Mouse (Mus musculus) hindbrain, embryonic 15.5 days (tissue): ENCODE measurements around the gene Glrx3. TPM values are rescaled to one million over a fixed set of nuclear protein-coding genes. Genes with fewer than 3 reads are reported as not detected.

Experiments used
- ATAC-seq: fragments of 200-750 bp; cut with Nextera tagmentation; 2 replicates; pipeline ENCODE4 v1.8.0; 2017; ENCODE audit warnings: low read depth, moderate number of reproducible peaks, moderate TSS enrichment; ENCODE audit not compliant: low FRiP score
- H3K27ac ChIP-seq: fragments of 300-500 bp; sonication (generic); replicated peaks from 2 replicates; pipeline ENCODE4 v1.5.1; 2015; ENCODE audit warnings: mild to moderate bottlenecking, inconsistent platforms
- H3K27me3 ChIP-seq: fragments of 300-500 bp; sonication (generic); 2 replicates; pipeline ENCODE4 v1.6.1; 2015; ENCODE audit warnings: control low read depth, inconsistent platforms
- H3K36me3 ChIP-seq: fragments of 300-500 bp; sonication (generic); 2 replicates; pipeline ENCODE4 v1.6.1; 2015; ENCODE audit warnings: control low read depth, inconsistent platforms
- H3K4me1 ChIP-seq: fragments of 300-500 bp; sonication (generic); replicated peaks from 2 replicates; pipeline ENCODE4 v1.6.1; 2015; ENCODE audit warnings: control low read depth, inconsistent platforms
- H3K4me2 ChIP-seq: fragments of 300-500 bp; sonication (generic); 2 replicates; pipeline ENCODE4 v1.6.1; 2015; ENCODE audit warnings: moderate library complexity, mild to moderate bottlenecking, inconsistent platforms
- H3K4me3 ChIP-seq: fragments of 300-500 bp; sonication (generic); 2 replicates; pipeline ENCODE4 v1.5.1; 2015; ENCODE audit warnings: mild to moderate bottlenecking, inconsistent platforms
- H3K9ac ChIP-seq: fragments of 300-500 bp; sonication (generic); 2 replicates; pipeline ENCODE4 v1.6.1; 2015; ENCODE audit warnings: inconsistent platforms
- H3K9me3 ChIP-seq: fragments of 300-500 bp; sonication (generic); 2 replicates; pipeline ENCODE4 v1.6.1; 2016; ENCODE audit warnings: control low read depth, inconsistent platforms
- WGBS: fragments of 180-500 bp; shearing (Covaris S2); methylation state at CpG from one replicate; pipeline ENCODE4 v1.1.7; 2015; 5-methylcytosine and 5-hydroxymethylcytosine counted together
- polyA plus RNA-seq: library from polyadenylated mRNA; unstranded; fragments of >200 nt; fragmentation: Nextera tagmentation; extraction: Ambion mirVana; gene quantifications from 2 replicates; pipeline ENCODE4 v1.2.1, GENCODE M21; 2015

The Glrx3 gene
- polyA plus RNA-seq, 1 experiment from 2014 or later: 273 TPM

DNA sequence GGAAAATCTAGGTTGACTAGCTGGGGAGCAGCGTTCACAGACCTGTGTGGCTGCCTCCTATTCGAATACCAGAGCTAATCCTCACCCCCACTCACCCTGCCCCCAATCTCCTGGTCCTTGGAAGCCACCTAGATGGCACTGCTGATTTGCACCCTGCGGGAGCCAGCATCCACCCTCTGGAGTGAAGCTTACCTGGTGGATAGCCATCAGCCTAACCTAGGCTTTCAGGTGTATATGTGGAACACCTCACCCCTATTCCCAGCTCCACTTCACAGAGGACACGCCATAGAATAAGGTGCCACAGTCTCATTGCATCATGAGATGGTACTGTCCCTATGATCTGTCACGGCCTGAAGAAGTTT, 41.2 kb downstream of the Glrx3 start:
- peak; percentile 77 for ATAC-seq
- Histone ChIP-seq H3K4me1 (peaks cover 4% of the 10 kb centered on the region), H3K4me2 (peak overlapping the region; percentile 48), H3K27me3 (no peaks in the 10 kb centered on the region), H3K9me3 (no peaks in the 10 kb centered on the region), H3K9ac (no peak overlapping the region), H3K27ac (no peak overlapping the region), H3K4me3 (no peak overlapping the region), H3K36me3 (no peaks in the 10 kb centered on the region)
- WGBS: 25% methylated on average over 5 of the region's 5 CpGs

DNA sequence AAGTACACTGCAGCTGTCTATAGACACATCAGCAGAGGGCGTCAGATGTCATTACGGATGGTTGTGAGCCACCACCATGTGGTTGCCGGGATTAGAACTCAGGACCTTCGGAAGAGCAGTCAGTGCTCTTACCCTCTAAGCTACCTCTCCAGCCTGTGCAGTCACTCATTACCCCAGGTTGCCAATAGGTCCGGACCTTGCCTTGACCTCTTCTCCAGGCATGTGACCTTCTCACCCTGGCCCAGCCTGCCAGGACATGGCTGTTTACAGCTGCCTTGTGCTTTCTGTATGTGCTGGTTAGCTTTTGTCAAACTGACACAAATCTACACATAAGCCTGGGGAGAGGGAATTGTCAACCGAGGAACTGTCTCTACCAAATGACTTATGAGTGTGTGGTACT, 43.4 kb downstream of the Glrx3 start:
- no peak overlapping the region for H3K4me2 ChIP-seq
- no peaks in the 10 kb centered on the region for H3K36me3 ChIP-seq
- no peak for ATAC-seq
- peaks cover 4% of the 10 kb centered on the region for H3K4me1 ChIP-seq
- no peaks in the 10 kb centered on the region for H3K9me3 ChIP-seq
- H3K27ac ChIP-seq: no peak overlapping the region
- H3K9ac ChIP-seq: no peak overlapping the region
- 70% methylated on average over 6 of the region's 6 CpGs for WGBS
- H3K27me3 ChIP-seq: no peaks in the 10 kb centered on the region
- H3K4me3 ChIP-seq: no peak overlapping the region

DNA sequence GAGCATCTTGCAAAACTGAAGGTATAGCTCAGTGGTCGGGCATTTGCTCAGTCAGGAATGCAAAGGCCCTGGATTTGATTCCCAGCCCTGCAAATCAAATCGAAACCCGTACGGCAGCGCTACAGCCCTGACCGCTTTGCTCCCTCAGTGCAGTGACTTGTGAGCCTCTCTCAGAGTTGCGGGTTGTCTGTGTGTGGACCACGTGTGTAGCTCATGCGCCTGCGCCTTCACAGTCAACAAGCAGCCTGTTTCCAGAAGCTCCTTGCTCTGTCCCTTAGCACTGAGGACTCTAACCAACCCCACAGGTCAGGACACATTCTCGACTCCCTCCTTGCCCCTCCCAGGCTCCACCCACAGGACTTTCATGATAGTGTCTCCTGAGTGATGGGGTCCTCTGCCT, 46.6 kb downstream of the Glrx3 start:
- WGBS: 88% methylated on average over 11 of the region's 11 CpGs
- no peak overlapping the region for H3K27ac ChIP-seq
- H3K27me3 ChIP-seq: no peaks in the 10 kb centered on the region
- no peak overlapping the region for H3K4me3 ChIP-seq
- H3K4me1 ChIP-seq: no peaks in the 10 kb centered on the region
- H3K36me3 ChIP-seq: no peaks in the 10 kb centered on the region
- no peak for ATAC-seq
- no peak overlapping the region for H3K4me2 ChIP-seq
- no peaks in the 10 kb centered on the region for H3K9me3 ChIP-seq
- H3K9ac ChIP-seq: no peak overlapping the region

DNA sequence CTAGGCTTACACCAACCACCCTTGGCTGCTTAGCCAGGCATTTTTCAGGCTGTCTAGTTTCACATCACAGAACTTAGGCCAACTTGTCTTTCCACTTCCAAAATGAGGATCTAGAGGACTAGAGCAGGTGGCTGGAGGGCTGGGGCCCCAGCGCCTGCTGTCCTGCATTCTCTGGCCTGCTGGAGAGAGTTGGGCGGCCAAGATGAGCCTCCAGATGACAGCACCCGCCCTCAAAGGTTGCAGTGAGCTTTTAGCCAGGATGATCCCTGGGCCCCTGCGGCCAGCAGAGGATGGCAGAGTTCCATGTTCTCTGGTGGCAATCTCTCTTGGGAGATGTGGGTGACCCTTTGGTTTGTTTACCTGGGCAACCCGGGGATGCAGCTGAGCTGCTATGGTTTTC, 51.0 kb downstream of the Glrx3 start:
- no peak for ATAC-seq
- H3K4me1 ChIP-seq: 0 out of 2 replicates have a peak, but pooled peaks cover 6% of the 10 kb centered on the region
- no peaks in the 10 kb centered on the region for H3K27me3 ChIP-seq
- no peak overlapping the region for H3K27ac ChIP-seq
- no peak overlapping the region for H3K9ac ChIP-seq
- WGBS: 60% methylated on average over 5 of the region's 5 CpGs
- H3K9me3 ChIP-seq: no peaks in the 10 kb centered on the region
- no peak overlapping the region for H3K4me3 ChIP-seq
- no peaks in the 10 kb centered on the region for H3K36me3 ChIP-seq
- no peak overlapping the region for H3K4me2 ChIP-seq

DNA sequence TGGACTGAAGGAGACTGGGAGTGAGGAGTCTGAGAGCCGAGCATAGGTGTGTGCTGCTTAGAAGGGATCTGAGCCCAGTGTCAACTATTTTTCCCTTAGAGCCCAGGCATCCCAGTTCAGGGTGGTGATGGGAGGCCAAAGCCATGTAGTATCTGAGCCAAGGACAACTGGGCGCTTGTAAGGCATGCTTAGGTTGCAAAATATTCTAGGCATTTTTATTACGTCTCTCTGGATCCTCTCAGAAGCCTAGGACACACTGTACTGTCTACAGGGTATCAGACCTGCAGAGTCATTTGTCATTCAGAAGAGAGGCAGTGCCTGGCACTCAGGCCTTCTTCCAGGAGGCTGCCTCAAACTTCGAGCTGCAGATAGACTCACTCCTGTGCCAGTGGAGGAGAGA, 53.3 kb downstream of the Glrx3 start:
- Histone ChIP-seq H3K4me3 (no peak overlapping the region), H3K4me2 (no peak overlapping the region), H3K27me3 (no peaks in the 10 kb centered on the region), H3K9ac (no peak overlapping the region), H3K36me3 (no peaks in the 10 kb centered on the region), H3K9me3 (no peaks in the 10 kb centered on the region), H3K27ac (peak overlapping the region; percentile 17; the same call in 1 of the 2 replicates), H3K4me1 (0 out of 2 replicates have a peak, but pooled peaks cover 6% of the 10 kb centered on the region)
- WGBS: 72% methylated on average over 4 of the region's 4 CpGs
- ATAC-seq: no peak

DNA sequence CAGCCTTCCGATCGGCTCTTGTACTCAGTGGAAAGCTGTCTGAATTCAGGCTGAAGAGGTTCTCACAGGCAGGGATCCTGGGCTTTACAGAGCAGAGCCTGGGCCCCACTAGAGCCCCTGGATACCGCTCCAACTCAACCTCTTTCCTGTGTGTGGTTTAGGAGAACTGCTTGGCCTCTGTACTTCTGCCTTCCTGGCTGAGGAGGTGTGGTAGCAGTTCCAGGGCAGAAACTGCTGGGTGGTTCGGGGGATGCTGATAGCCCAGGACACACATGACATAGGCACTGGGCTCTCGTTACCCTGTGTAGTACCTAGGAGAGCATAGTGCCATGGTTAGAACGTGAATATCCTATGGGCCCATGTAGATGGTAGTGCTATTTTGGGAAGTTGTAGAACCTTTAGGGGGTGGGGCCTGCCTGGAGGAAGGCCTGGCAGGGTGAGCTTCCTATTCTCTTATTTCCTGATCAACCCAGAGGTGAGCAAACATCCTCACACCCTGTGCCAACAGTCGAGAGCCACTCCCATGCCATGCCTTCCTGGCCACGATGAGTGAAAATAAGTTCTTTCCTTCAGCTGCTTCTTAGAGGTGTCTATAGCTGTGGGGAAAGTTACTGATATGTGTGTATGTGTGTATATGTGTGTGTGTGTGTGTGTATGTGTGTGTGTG, 55.0 kb downstream of the Glrx3 start:
- ATAC-seq: no peak
- H3K9me3 ChIP-seq: no peaks in the 10 kb centered on the region
- H3K4me1 ChIP-seq: 0 out of 2 replicates have a peak, but pooled peaks cover 6% of the 10 kb centered on the region
- no peak overlapping the region for H3K27ac ChIP-seq
- H3K9ac ChIP-seq: no peak overlapping the region
- no peaks in the 10 kb centered on the region for H3K27me3 ChIP-seq
- no peak overlapping the region for H3K4me3 ChIP-seq
- H3K36me3 ChIP-seq: no peaks in the 10 kb centered on the region
- WGBS: 88% methylated on average over 8 of the region's 8 CpGs
- no peak overlapping the region for H3K4me2 ChIP-seq

DNA sequence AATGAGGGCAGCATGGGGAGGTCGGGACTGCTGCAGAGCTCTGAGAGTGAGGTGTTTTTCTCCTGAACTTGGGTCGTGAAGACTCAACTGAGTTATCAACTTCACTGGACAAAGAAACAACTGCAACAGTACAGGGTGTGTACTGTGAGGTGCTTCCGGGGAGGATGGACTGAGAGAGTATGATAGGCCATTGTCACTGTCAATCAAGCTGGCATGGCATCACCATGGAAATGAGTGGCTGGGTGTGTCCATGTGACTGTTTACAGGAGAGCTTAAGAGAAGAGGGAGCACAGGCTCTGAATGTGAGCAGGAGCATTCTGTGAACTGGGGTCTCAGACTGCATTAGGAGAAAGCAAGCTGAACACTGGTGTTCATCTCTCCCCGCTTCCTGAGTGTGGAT, 61.3 kb downstream of the Glrx3 start:
- Histone ChIP-seq H3K27me3 (no peaks in the 10 kb centered on the region), H3K4me3 (no peak overlapping the region), H3K9me3 (no peaks in the 10 kb centered on the region), H3K4me2 (no peak overlapping the region), H3K36me3 (no peaks in the 10 kb centered on the region), H3K4me1 (no peaks in the 10 kb centered on the region), H3K9ac (no peak overlapping the region), H3K27ac (no peak overlapping the region)
- WGBS: 86% methylated on average over 4 of the region's 4 CpGs
- no peak for ATAC-seq

DNA sequence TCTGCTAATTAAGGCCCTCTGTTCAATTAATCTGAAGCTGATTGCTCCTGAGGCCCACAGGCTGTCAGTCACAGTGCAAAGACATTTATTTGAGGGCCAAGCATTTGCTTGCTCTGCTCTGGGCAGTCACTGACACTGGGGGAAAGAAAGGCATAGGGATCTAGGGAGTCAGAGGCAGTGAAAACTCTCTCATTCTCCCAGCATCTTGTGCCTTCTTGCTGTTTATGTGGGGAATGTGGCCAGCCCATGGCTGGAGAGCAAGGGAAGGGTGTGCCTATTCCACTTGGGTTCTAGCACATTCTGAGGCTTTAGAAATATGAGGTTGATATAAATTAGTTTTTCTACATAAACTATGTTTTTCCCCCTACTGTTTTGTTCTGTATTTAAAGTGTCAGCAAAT, 80.2 kb downstream of the Glrx3 start:
- ATAC-seq: no peak
- no peaks in the 10 kb centered on the region for H3K36me3 ChIP-seq
- no peaks in the 10 kb centered on the region for H3K27me3 ChIP-seq
- H3K27ac ChIP-seq: no peak overlapping the region
- H3K4me2 ChIP-seq: no peak overlapping the region
- H3K4me3 ChIP-seq: no peak overlapping the region
- no peaks in the 10 kb centered on the region for H3K9me3 ChIP-seq
- H3K9ac ChIP-seq: no peak overlapping the region
- H3K4me1 ChIP-seq: no peaks in the 10 kb centered on the region

DNA sequence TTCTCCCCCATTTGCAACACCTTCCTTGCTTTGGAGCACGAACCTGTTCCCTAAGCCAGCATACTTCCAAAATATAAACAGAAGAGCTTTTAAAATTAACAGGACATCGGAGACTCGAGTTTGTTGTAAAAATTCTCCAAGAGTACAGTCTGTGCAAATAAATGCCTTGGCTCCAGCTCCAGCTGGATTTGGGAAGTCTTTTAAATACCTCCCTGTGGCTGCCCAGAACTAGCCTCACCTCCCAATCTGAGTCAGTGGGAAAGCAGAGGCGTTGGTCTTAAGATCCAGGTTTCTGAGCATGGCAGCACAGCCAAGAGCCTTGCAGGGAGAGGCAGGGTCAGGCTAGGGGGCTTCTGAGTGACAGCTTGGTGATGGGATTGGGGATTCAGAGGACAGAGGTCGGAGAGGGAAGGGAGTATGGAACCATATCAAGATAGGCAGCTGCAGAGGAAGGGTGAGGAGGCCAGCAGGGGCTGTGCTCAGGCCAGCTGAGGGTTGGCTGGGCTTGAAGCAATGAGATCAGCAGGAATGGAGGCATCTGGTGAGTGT, 80.7 kb downstream of the Glrx3 start:
- no peak for ATAC-seq
- Histone ChIP-seq H3K9me3 (no peaks in the 10 kb centered on the region), H3K9ac (no peak overlapping the region), H3K27me3 (no peaks in the 10 kb centered on the region), H3K4me2 (no peak overlapping the region), H3K4me3 (no peak overlapping the region), H3K27ac (no peak overlapping the region), H3K4me1 (no peaks in the 10 kb centered on the region), H3K36me3 (no peaks in the 10 kb centered on the region)
- WGBS: 69% methylated on average over 5 of the region's 5 CpGs

Other genes starting within 250 kb of the Glrx3 start
- gene Ebf3, start 123.2 kb upstream of the Glrx3 start, polyA plus RNA-seq: 18.0 and 18.5 TPM in 2 replicates
- 15.0 and 15.6 TPM in 2 replicates for gene 9430038I01Rik, start 26.9 kb upstream of the Glrx3 start, polyA plus RNA-seq